Comparison of ENCODE assay signal across 25 mouse cellular contexts in the genomic region with DNA sequence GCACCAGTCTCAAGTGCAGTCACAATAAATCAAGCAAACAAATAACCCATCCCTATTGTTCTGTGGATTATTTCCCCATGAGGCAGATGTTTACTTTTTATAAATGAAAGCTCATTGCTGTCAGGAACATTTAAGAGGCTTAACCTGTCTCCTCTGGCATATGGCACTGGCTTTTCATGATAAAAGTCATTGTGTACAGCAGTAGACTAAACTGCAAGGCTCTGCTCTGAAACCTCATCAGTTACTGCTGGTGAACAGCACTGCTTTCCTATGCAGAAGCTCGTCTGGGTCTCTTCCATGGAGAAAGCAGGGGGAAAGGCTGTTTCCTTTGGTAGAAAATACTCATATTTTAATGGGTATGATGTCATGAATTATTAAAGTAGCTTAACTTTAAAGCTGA. TPM values are rescaled to one million over a fixed set of nuclear protein-coding genes. Genes with fewer than 3 reads are reported as not detected.
A peak's percentile ranks its signal among the peaks of the same experiment; 100 is the strongest.
DNase-seq lines count a peak whose midpoint lies in the region; ATAC-seq and TF ChIP-seq lines count a peak whose summit lies in the region.
"Had no signal": no experiment of that assay in that cellular context is flagged by ENCODE, and none has a peak within 500 bp of the region (broad histone marks: within the 10 kb centered on the region; RNA-seq: fewer than 3 reads in every experiment).

No protein-coding gene starts in this region.

- no peaks in the 10 kb centered on the region for H3K9me3 ChIP-seq in hindbrain, embryonic 14.5 days (ENCODE audit: control insufficient read depth, low read length)
- H3K9me3 ChIP-seq in hindbrain, postnatal 0 days (ENCODE audit: low read length), result no peaks in the 10 kb centered on the region
- no peaks in the 10 kb centered on the region for H3K9me3 ChIP-seq in midbrain, embryonic 12.5 days
- H3K9me3 ChIP-seq in midbrain, embryonic 16.5 days (replicated peaks; ENCODE audit: control insufficient read depth, low read length, poor library complexity, severe bottlenecking), result no peaks in the 10 kb centered on the region
- H3K9me3 ChIP-seq: embryonic facial prominence, embryonic 15.5 days; forebrain, embryonic 15.5 days; heart, embryonic 15.5 days; hindbrain, embryonic 15.5 days had no signal

- WGBS in hindbrain, embryonic 14.5 days, result 18% methylated on average over 1 of the region's 1 CpGs
- WGBS in hindbrain, postnatal 0 days, result 23% methylated on average over 1 of the region's 1 CpGs
- WGBS in midbrain, embryonic 12.5 days, result 21% methylated on average over 1 of the region's 1 CpGs
- WGBS in midbrain, embryonic 16.5 days, result 18% methylated on average over 1 of the region's 1 CpGs

- no peak for ATAC-seq in hindbrain, embryonic 14.5 days (ENCODE audit: low FRiP score)
- no peak for ATAC-seq in hindbrain, postnatal 0 days
- ATAC-seq in midbrain, embryonic 12.5 days (ENCODE audit: low FRiP score, low read depth), result no peak
- ATAC-seq in midbrain, embryonic 16.5 days, result peak; percentile 71
- ATAC-seq in erythroid progenitor cell, adult 5-6 weeks (replicated peaks; ENCODE audit: low FRiP score, poor library complexity, severe bottlenecking), result no peak
- ATAC-seq: activated CD4-positive, CD25-positive, alpha-beta regulatory T cell, adult 4 months; forebrain, embryonic 15.5 days; Patski had no signal

- no peak overlapping the region for H3K27ac ChIP-seq in hindbrain, embryonic 14.5 days
- no peak overlapping the region for H3K27ac ChIP-seq in hindbrain, postnatal 0 days
- 0 out of 2 replicates have a peak overlapping the region, but pooled peaks have one; percentile 15 for H3K27ac ChIP-seq in midbrain, embryonic 12.5 days (replicated peaks)
- 0 out of 2 replicates have a peak overlapping the region, but pooled peaks have one; percentile 3 for H3K27ac ChIP-seq in midbrain, embryonic 16.5 days (ENCODE audit: low read length)
- H3K27ac ChIP-seq: embryonic facial prominence, embryonic 15.5 days; forebrain, embryonic 15.5 days; heart, embryonic 15.5 days; hindbrain, embryonic 15.5 days had no signal

- no peak overlapping the region for H3K4me3 ChIP-seq in hindbrain, embryonic 14.5 days (replicated peaks; ENCODE audit: low read length)
- H3K4me3 ChIP-seq in hindbrain, postnatal 0 days (ENCODE audit: low read length), result no peak overlapping the region
- H3K4me3 ChIP-seq in midbrain, embryonic 12.5 days, result no peak overlapping the region
- no peak overlapping the region for H3K4me3 ChIP-seq in midbrain, embryonic 16.5 days (ENCODE audit: low read depth, low read length)
- H3K4me3 ChIP-seq: embryonic facial prominence, embryonic 15.5 days; erythroblast, embryonic 14.5 days; forebrain, embryonic 15.5 days; heart, embryonic 15.5 days; hindbrain, embryonic 15.5 days had no signal

- no peak for TF ChIP-seq CTCF in hindbrain, postnatal 0 days (IDR thresholded peaks at IDR 0.05; ENCODE audit: low read depth)
- no peak for TF ChIP-seq CTCF in brain, embryonic 14.5 days (IDR thresholded peaks at IDR 0.05; ENCODE audit: borderline replicate concordance, extremely low read depth, insufficient read depth, insufficient read length)

- no peak for TF ChIP-seq POLR2A in brain, embryonic 14.5 days (IDR thresholded peaks at IDR 0.05; ENCODE audit: borderline replicate concordance, extremely low read depth, insufficient read depth, insufficient read length, poor library complexity, severe bottlenecking)

- H3K4me2 ChIP-seq in hindbrain, embryonic 14.5 days (replicated peaks), result no peak overlapping the region
- no peak overlapping the region for H3K4me2 ChIP-seq in hindbrain, postnatal 0 days (ENCODE audit: low read depth, low read length)
- H3K4me2 ChIP-seq in midbrain, embryonic 12.5 days (replicated peaks), result no peak overlapping the region
- H3K4me2 ChIP-seq in midbrain, embryonic 16.5 days (ENCODE audit: low read length), result no peak overlapping the region; the same call in 1 of the 2 replicates
- H3K4me2 ChIP-seq: embryonic facial prominence, embryonic 15.5 days; forebrain, embryonic 15.5 days; heart, embryonic 11.5 days; heart, embryonic 15.5 days; hindbrain, embryonic 15.5 days had no signal

- no peaks in the 10 kb centered on the region for H3K4me1 ChIP-seq in hindbrain, embryonic 14.5 days (replicated peaks; ENCODE audit: control insufficient read depth, insufficient read depth, low read length)
- no peaks in the 10 kb centered on the region for H3K4me1 ChIP-seq in hindbrain, postnatal 0 days (ENCODE audit: insufficient read depth, low read length)
- H3K4me1 ChIP-seq in midbrain, embryonic 12.5 days, result peaks cover 12% of the 10 kb centered on the region; the same call in 1 of the 2 replicates
- peaks cover 7% of the 10 kb centered on the region for H3K4me1 ChIP-seq in midbrain, embryonic 16.5 days (ENCODE audit: control insufficient read depth, insufficient read depth, low read length)
- H3K4me1 ChIP-seq: embryonic facial prominence, embryonic 15.5 days; forebrain, embryonic 15.5 days; heart, embryonic 15.5 days had no signal

- peak; percentile 29 for DNase-seq in hindbrain, embryonic 14.5 days (ENCODE audit: low spot score)
- no peak for DNase-seq in hindbrain, postnatal 0 days (ENCODE audit: low spot score)
- DNase-seq in brain, embryonic 14.5 days (ENCODE audit: low read depth), result peak; percentile 46
- DNase-seq: adrenal gland, postnatal 14 days; cerebellum, adult 2 months; cerebellum, postnatal 10 days; embryo, embryonic 11 days; gastrocnemius, postnatal 36 days; heart, adult 18-20 months; heart, postnatal 14 days had no signal

- no peaks in the 10 kb centered on the region for H3K36me3 ChIP-seq in hindbrain, embryonic 14.5 days (replicated peaks; ENCODE audit: control insufficient read depth, insufficient read depth)
- no peaks in the 10 kb centered on the region for H3K36me3 ChIP-seq in hindbrain, postnatal 0 days (ENCODE audit: insufficient read depth, low read length)
- no peaks in the 10 kb centered on the region for H3K36me3 ChIP-seq in midbrain, embryonic 12.5 days
- H3K36me3 ChIP-seq in midbrain, embryonic 16.5 days (ENCODE audit: control insufficient read depth, insufficient read depth, low read length), result no peaks in the 10 kb centered on the region
- H3K36me3 ChIP-seq: embryonic facial prominence, embryonic 15.5 days; forebrain, embryonic 15.5 days; heart, embryonic 15.5 days; hindbrain, embryonic 15.5 days had no signal

- no peak overlapping the region for H3K9ac ChIP-seq in hindbrain, embryonic 14.5 days
- no peak overlapping the region for H3K9ac ChIP-seq in hindbrain, postnatal 0 days (replicated peaks; ENCODE audit: low read length)
- H3K9ac ChIP-seq in midbrain, embryonic 12.5 days (replicated peaks), result no peak overlapping the region
- H3K9ac ChIP-seq in midbrain, embryonic 16.5 days (ENCODE audit: low read depth, low read length), result no peak overlapping the region
- H3K9ac ChIP-seq: embryonic facial prominence, embryonic 15.5 days; forebrain, embryonic 15.5 days; heart, embryonic 15.5 days; hindbrain, embryonic 15.5 days had no signal

- H3K27me3 ChIP-seq in hindbrain, embryonic 14.5 days (ENCODE audit: control insufficient read depth, insufficient read depth, low read length), result no peaks in the 10 kb centered on the region
- no peaks in the 10 kb centered on the region for H3K27me3 ChIP-seq in hindbrain, postnatal 0 days (ENCODE audit: insufficient read depth, low read length)
- peaks cover 24% of the 10 kb centered on the region for H3K27me3 ChIP-seq in midbrain, embryonic 12.5 days
- H3K27me3 ChIP-seq in midbrain, embryonic 16.5 days (ENCODE audit: control insufficient read depth, insufficient read depth, low read depth, low read length), result no peaks in the 10 kb centered on the region
- H3K27me3 ChIP-seq: CH12.LX; embryonic facial prominence, embryonic 15.5 days; forebrain, embryonic 15.5 days; heart, embryonic 15.5 days; hindbrain, embryonic 15.5 days had no signal

RNA-seq across cellular contexts. Expression of a gene that starts 43.0 kb away (rescaled TPM):
- polyA plus RNA-seq in hindbrain, embryonic 14.5 days (2014; fragmentation: Nextera tagmentation; extraction: Ambion mirVana), result 40.5 and 52.0 TPM in 2 replicates
- 103 and 128 TPM in 2 replicates for total RNA-seq in hindbrain, postnatal 0 days (2014; rRNA removed)
- polyA plus RNA-seq in hindbrain, postnatal 0 days (2015; fragmentation: Nextera tagmentation; extraction: Ambion mirVana), result 25.9 and 30.1 TPM in 2 replicates
- polyA plus RNA-seq in brain, embryonic 14.5 days (2012; rRNA removed), result 64.5 and 68.9 TPM in 2 replicates
- polyA plus RNA-seq in midbrain, embryonic 12.5 days (2016; fragmentation: Nextera tagmentation; extraction: Ambion mirVana), result 70.7 and 73.6 TPM in 2 replicates
- 54.5 and 64.5 TPM in 2 replicates for polyA plus RNA-seq in midbrain, embryonic 16.5 days (2015; fragmentation: Nextera tagmentation; extraction: Ambion mirVana)
- total RNA-seq in erythroid progenitor cell, adult 5-6 weeks (2015; ENCODE audit: low replicate concordance), result not detected in 2 replicates
- total RNA-seq in erythroid progenitor cell, adult 5-6 weeks (2017; ENCODE audit: low replicate concordance), result not detected in 2 replicates
- total RNA-seq: CH12.LX; common myeloid progenitor, adult 5-6 weeks; gastrocnemius, adult 8-10 months; gastrocnemius, postnatal 36 days; hematopoietic stem cell, adult 5-6 weeks had no signal
- polyA plus RNA-seq: activated CD4-positive, CD25-positive, alpha-beta regulatory T cell, adult 4 months; erythroblast, embryonic 14.5 days had no signal

Comparison
In these comparisons a context has a peak if more than half of its experiments do, and no peak if none do; other contexts are left out.
1. H3K27ac ChIP-seq: peak in midbrain, embryonic 12.5 days (single experiment) and midbrain, embryonic 16.5 days (single experiment); none in hindbrain, embryonic 14.5 days (single experiment) and hindbrain, postnatal 0 days (single experiment).